ENCODE assay signal across 8 mouse cellular contexts in genomic region chr6:120666761-120667421, GRCm38 (mm10). TPM values are rescaled to one million over a fixed set of nuclear protein-coding genes. Genes with fewer than 3 reads are reported as not detected.
DNase-seq lines count a peak whose midpoint lies in the region; ATAC-seq and TF ChIP-seq lines count a peak whose summit lies in the region.

No protein-coding gene starts in this region.

- WGBS in embryonic facial prominence, embryonic 12.5 days, result under 1% methylated on average over 78 of the region's 87 CpGs
- under 1% methylated on average over 87 of the region's 87 CpGs for WGBS in limb, embryonic 15.5 days
- under 1% methylated on average over 64 of the region's 87 CpGs for WGBS in stomach, postnatal 0 days

- H3K9me3 ChIP-seq in embryonic facial prominence, embryonic 12.5 days, result no peaks in the 10 kb centered on the region
- H3K9me3 ChIP-seq in limb, embryonic 15.5 days, result no peaks in the 10 kb centered on the region
- no peaks in the 10 kb centered on the region for H3K9me3 ChIP-seq in stomach, postnatal 0 days (ENCODE audit: control insufficient read depth, low read length)

- no peak for TF ChIP-seq CTCF in stomach, postnatal 0 days (IDR thresholded peaks at IDR 0.05; ENCODE audit: low read depth)

- DNase-seq in A20 (ENCODE audit: low read depth, low spot score), result peak; percentile 83
- DNase-seq in adrenal gland, postnatal 4 days (ENCODE audit: low spot score in 2 of 2), result peak; percentile 18 to 28
- DNase-seq in heart, adult 18-20 months, result peak; percentile 51 to 77
- peak; percentile 72 for DNase-seq in kidney, adult 18-20 months
- peak; percentile 42 for DNase-seq in naive thymus-derived CD4-positive, alpha-beta T cell, adult 2 months (ENCODE audit: low read depth)
- peak; percentile 47 for DNase-seq in stomach, postnatal 0 days (ENCODE audit: low spot score)

- no peaks in the 10 kb centered on the region for H3K36me3 ChIP-seq in embryonic facial prominence, embryonic 12.5 days
- H3K36me3 ChIP-seq in limb, embryonic 15.5 days, result no peaks in the 10 kb centered on the region
- H3K36me3 ChIP-seq in stomach, postnatal 0 days (ENCODE audit: control insufficient read depth, insufficient read depth, low read length), result no peaks in the 10 kb centered on the region

- H3K4me1 ChIP-seq in embryonic facial prominence, embryonic 12.5 days, result peaks cover 6% of the 10 kb centered on the region; the same call in 1 of the 2 replicates
- peaks cover 11% of the 10 kb centered on the region; the same call in 1 of the 2 replicates for H3K4me1 ChIP-seq in limb, embryonic 15.5 days
- H3K4me1 ChIP-seq in stomach, postnatal 0 days (replicated peaks; ENCODE audit: control insufficient read depth, insufficient read depth), result no peaks in the 10 kb centered on the region

- H3K4me2 ChIP-seq in embryonic facial prominence, embryonic 12.5 days (replicated peaks), result peak overlapping the region; percentile 95
- peak overlapping the region; percentile 94 for H3K4me2 ChIP-seq in limb, embryonic 15.5 days
- H3K4me2 ChIP-seq in stomach, postnatal 0 days (replicated peaks; ENCODE audit: low read depth), result peak overlapping the region; percentile 99

- H3K27ac ChIP-seq in embryonic facial prominence, embryonic 12.5 days, result peak overlapping the region; percentile 98
- peak overlapping the region; percentile 90 for H3K27ac ChIP-seq in limb, embryonic 15.5 days
- peak overlapping the region; percentile 81 for H3K27ac ChIP-seq in stomach, postnatal 0 days (replicated peaks)

- peak; percentile 22; the same call in 1 of the 2 replicates for ATAC-seq in embryonic facial prominence, embryonic 12.5 days (ENCODE audit: insufficient number of reproducible peaks, insufficient read depth, low FRiP score, low TSS enrichment)
- peak; percentile 6; the same call in 1 of the 2 replicates for ATAC-seq in limb, embryonic 15.5 days (ENCODE audit: insufficient number of reproducible peaks, low FRiP score, low TSS enrichment, low read depth)
- peak; percentile 43 for ATAC-seq in stomach, postnatal 0 days (ENCODE audit: low FRiP score, low TSS enrichment)

- no peaks in the 10 kb centered on the region for H3K27me3 ChIP-seq in embryonic facial prominence, embryonic 12.5 days
- peaks cover 11% of the 10 kb centered on the region; the same call in 1 of the 2 replicates for H3K27me3 ChIP-seq in limb, embryonic 15.5 days
- H3K27me3 ChIP-seq in stomach, postnatal 0 days (ENCODE audit: control insufficient read depth, insufficient read depth, low read length), result no peaks in the 10 kb centered on the region

- peak overlapping the region; percentile 79 for H3K4me3 ChIP-seq in embryonic facial prominence, embryonic 12.5 days
- H3K4me3 ChIP-seq in limb, embryonic 15.5 days, result peak overlapping the region; percentile 83
- H3K4me3 ChIP-seq in stomach, postnatal 0 days (ENCODE audit: low read depth, low read length), result peak overlapping the region; percentile 67

- no peak for TF ChIP-seq EP300 in stomach, postnatal 0 days (optimal IDR thresholded peaks at IDR 0.05)

- H3K9ac ChIP-seq in embryonic facial prominence, embryonic 12.5 days, result peak overlapping the region; percentile 85
- H3K9ac ChIP-seq in limb, embryonic 15.5 days, result peak overlapping the region; percentile 76
- H3K9ac ChIP-seq in stomach, postnatal 0 days (ENCODE audit: low read length), result peak overlapping the region; percentile 68

RNA-seq across cellular contexts. Expression of gene Cecr2, which starts 0.7 kb away (rescaled TPM):
- total RNA-seq in adrenal gland, postnatal 4 days (2021), result 10 to 100 TPM; 15.3 to 16.1 TPM
- 4.8 and 6.4 TPM in 2 replicates for polyA plus RNA-seq in embryonic facial prominence, embryonic 12.5 days (2016; fragmentation: Nextera tagmentation; extraction: Ambion mirVana)
- total RNA-seq in heart, adult 18-20 months (2021), result 10 to 100 TPM in 1 of 2 experiments, 1 to 10 TPM in 1; 9.8 to 12.5 TPM
- 2.1 and 2.6 TPM in 2 replicates for polyA plus RNA-seq in limb, embryonic 15.5 days (2015; fragmentation: Nextera tagmentation; extraction: Ambion mirVana)
- 0.56 and 0.65 TPM in 2 replicates for polyA plus RNA-seq in stomach, postnatal 0 days (2015; fragmentation: Nextera tagmentation; extraction: Ambion mirVana)

Comparison
In these comparisons a context has a peak if more than half of its experiments do, and no peak if none do; other contexts are left out.
1. Peak in every context shown above with its lines: DNase-seq, ATAC-seq, H3K4me3 ChIP-seq and H3K27ac ChIP-seq.
2. DNase-seq: peak in every context shown above with its lines; median percentile 83 in A20; 72 in kidney, adult 18-20 months; 64 in heart, adult 18-20 months; 47 in stomach, postnatal 0 days; 42 in naive thymus-derived CD4-positive, alpha-beta T cell, adult 2 months; 23 in adrenal gland, postnatal 4 days.